Mouse (Mus musculus) brain, adult 10 weeks (tissue): ENCODE data around the gene Gm2310. TPM values are rescaled to one million over a fixed set of nuclear protein-coding genes. Genes with fewer than 3 reads are reported as not detected.

Experiments used
- polyA plus RNA-seq: library from polyadenylated mRNA; stranded (reverse); fragments of 350-450 nt; fragmentation: Illumina TruSeq; extraction: RNeasy Lipid Tissue Mini Kit (QIAGEN cat#74804); gene quantifications from one replicate; pipeline ENCODE4 v1.2.3, GENCODE M21; 2015; ENCODE audit warnings: low read depth, low replicate concordance

Gm2310 gene
- not detected for polyA plus RNA-seq

DNA sequence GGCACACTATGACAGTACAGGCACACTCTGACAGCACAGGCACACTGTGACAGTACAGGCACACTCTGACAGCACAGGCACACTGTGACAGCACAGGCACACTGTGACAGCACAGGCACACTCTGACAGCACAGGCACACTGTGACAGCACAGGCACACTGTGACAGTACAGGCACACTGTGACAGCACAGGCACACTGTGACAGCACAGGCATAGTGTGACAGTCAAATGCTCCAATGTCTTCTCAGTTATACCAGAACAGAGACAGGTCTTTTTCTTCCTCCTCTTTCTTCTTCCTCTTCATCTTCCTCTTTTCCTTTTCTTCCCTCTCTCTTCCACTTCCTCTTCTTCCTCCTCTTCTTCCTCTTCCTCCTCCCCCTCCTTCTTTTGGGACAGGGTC lies at the start of gene Gm2310:
Gene Gm2310, minus strand, starts transcription at position 101 of the 400 bp plus-strand sequence.

Other genes starting within 250 kb of the Gm2310 start
- gene Nipbl, start 75.5 kb downstream of the Gm2310 start, polyA plus RNA-seq: 13.2 TPM
- gene Slc1a3, start 190.8 kb upstream of the Gm2310 start, polyA plus RNA-seq: 368 TPM